Mouse (Mus musculus) gastrocnemius, adult 8-10 months (tissue): ENCODE measurements around the gene Kcnj11. TPM values are rescaled to one million over a fixed set of nuclear protein-coding genes. Genes with fewer than 3 reads are reported as not detected.
A peak's percentile ranks its signal among the peaks of the same experiment; 100 is the strongest.

ENCODE experiments used
- DNase-seq, 2 experiments: peaks; one replicate each; pipeline ENCODE4 v3.0.0; 2022; ENCODE audit warnings: low spot score in 2 of 2
- total RNA-seq, 4 experiments: library from RNA; stranded (reverse); gene quantifications; 2 replicates each; pipeline ENCODE4 v1.2.4; 2022

Gene Kcnj11
- total RNA-seq = 100 to 1,000 TPM; 128 to 144 (median 135) TPM

DNA sequence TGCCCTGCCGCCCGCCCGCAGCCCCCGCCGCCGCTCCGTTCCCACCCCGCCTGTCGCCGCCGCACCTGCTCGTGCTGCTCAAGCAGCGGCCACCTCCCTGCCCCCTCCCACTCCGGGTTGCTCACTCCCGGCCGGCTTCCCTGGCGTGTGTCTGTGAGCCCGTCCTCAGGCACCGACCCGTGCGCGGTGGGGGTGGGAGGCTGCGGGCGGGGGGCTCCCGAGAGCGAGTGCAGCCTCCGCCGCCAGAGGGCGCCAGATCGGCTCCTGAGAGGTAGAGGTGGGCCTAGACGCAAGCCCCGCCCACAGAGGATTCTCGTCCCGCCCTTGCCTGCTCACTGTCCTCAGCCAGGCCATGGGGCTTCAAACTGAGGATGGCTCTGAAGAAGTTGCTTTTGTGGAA, at the start of gene Kcnj11:
Gene Kcnj11, minus strand, starts transcription at position 202 of the 400 bp plus-strand sequence.
- peak; percentile 72 to 85 for DNase-seq

GRCm38 (mm10) chr7:46147417-46147816, 46.9 kb upstream of the Kcnj11 start:
- no peak for DNase-seq

- DNase-seq = no peak
Measured at GRCm38 (mm10) chr7:46146675-46147308, 46.2 kb upstream of the Kcnj11 start.

- no peak for DNase-seq
Measured at GRCm38 (mm10) chr7:46144061-46144460, 43.5 kb upstream of the Kcnj11 start.

DNA sequence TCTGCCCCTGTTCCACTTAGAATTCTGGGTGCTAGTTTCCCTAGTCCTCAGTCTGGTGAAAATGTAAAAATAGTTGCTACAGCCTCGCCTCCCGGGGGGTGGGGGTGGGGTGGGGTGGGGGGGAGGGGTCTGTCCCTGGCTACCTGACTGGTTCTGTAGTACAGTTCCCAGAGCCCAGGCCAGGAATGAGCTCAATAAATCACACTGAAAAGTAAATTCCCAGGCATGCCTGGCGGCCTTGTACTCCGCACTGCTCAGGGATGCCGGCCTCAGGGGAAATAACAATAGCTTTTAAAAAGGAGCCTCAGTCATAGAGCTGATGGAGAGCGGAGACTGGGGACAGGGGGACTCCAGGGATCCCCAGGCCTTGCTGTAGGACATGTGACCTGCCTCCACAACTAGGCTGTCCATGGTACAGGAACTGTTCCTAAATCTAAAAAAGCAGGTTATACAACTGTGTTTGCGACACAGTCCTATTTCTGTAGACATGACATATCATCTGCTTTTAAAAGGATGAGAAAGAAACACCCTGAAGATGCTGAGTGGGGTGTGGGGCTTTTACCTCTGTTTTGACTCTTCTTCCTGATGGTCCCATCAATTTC, 37.9 kb upstream of the Kcnj11 start:
- no peak for DNase-seq

DNA sequence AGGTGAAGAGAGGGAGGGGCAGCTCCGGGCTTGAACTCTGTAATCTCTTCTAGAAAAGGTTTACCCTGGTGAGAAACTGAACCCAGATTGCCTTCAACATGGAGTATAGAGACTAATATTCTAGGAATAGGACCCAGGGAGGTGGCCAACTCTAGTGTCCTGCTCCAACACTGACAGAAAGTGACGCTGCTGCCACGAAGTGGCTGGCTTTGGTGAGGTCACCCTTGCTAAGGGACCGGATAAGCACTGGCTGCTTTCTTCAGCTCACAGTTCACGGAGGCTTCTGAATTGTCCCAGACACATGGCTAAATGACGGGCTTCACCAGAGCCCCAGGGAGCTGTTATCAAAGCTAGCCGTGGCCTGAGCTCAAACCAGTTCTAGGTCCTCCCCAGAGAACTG, 33.3 kb upstream of the Kcnj11 start:
- no peak for DNase-seq

GRCm38 (mm10) chr7:46132229-46132628, 31.7 kb upstream of the Kcnj11 start:
- no peak for DNase-seq

DNA sequence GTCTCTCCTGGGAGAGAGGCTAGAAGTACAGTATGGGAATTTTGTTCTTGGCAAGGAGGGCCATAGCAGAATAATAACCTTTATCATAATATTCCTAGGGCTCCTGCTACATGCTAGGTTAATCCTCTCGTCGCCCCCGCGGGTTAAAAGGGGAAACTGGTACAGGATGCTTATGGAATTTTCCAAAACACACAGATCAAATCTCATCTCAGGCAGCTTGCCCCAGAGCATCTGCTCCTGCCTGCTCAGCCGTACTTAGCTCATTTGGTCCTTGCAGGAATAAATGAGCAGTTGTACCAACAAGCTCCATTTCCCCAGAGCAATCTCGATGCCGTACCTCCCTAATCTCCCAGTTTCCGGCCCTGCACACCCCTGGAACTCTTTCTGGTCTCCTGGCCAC, 31.2 kb upstream of the Kcnj11 start:
- DNase-seq = no peak

- DNase-seq = no peak
Measured at GRCm38 (mm10) chr7:46131266-46131665, 30.7 kb upstream of the Kcnj11 start.

DNA sequence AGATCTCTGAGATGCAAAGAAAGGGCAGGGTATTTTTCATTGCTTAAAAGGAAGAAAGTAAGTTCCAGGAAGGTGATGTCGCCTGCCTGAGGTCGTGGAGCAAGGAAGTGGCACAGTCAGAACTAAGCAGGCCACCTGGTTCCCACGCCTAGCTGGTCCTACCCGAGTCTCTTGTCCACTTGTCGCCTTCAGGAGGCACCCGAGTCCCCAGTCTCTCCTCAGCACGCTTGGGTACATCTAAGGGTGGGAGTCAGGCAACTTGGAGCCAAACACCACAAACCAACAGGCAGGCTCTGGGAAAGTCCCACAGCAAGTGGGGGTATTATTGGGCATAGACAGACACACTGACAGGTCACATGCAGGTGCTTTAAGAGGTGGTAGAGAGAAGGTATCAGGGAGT, 30.2 kb upstream of the Kcnj11 start:
- no peak for DNase-seq

DNA sequence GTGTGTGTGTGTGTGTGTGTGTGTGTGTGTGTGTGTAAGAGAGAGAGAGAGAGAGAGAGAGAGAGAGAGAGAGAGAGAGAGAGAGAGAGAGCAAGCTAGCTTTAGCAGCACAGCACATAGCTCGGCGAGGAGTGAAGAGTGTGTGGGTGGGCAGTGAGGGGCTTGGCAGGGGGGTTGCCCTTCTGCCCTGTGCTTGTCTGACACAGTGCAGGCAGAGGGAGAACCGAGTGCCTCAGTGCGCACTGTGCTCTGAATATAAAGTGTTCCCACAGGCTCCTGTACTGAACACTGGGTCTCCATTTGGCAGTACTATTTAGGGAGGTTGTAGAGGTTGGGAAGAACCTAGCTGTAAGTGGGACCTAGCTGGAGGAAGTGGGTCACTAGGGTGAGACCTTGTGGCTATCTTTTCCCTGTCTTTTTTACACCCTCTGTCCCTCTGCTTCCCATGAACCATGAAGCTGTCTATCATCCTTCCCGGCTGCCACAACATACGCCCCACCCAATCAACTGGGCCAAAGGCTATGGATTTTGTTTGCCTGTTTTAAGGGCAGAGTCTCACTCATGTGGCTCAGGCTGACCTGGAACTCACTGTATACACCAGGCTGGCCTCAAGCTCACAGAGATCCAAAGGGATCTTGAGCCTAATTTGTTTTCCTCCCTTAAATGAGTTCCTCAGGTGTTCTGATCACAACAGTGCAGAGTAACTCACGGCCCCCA, 29.1 kb upstream of the Kcnj11 start:
- DNase-seq = no peak

DNA sequence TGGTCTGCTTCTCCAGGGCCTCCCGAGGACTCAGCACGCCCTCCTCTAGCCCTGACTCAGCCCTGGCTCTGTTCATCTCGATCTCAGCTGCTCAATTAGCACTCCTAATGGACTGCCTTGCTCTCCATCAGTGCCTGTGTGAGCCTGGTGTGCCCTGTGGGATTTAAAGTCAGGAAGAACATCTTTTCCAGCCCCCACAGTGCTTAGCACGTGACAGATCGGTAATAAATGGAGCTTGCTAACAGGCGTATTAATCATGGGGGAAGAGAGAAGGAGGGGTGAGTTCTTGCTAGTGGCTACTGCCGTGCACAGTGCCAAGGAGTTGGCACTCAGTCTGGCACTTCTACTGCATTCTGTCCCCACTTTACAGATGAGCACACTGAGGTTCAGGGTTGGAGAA, 27.6 kb upstream of the Kcnj11 start:
- no peak for DNase-seq

DNA sequence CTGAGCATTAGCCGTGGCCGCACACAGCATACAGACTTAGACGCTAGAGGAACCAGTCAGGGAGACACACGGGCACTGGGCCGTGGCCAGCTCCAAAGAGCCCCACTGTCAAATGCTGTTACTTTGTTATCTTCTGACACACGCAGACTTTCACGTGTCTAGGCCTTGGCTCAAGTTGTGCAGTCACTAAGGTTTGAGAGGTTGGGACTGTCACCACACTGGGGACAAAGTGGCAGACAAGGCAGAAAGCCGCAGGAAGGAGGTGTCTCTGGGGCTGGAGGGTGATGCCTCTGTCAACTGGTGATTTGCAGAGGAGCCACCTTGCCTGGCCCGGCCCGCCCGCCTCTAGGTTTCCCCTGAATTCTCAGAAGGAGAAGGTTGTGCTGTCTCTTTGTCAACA, 24.8 kb upstream of the Kcnj11 start:
- DNase-seq = no peak

GRCm38 (mm10) chr7:46124460-46124859, 23.9 kb upstream of the Kcnj11 start:
- DNase-seq = no peak

- no peak for DNase-seq
Measured at GRCm38 (mm10) chr7:46122964-46123363, 22.4 kb upstream of the Kcnj11 start.

- no peak for DNase-seq
Measured at GRCm38 (mm10) chr7:46117035-46117434, 16.5 kb upstream of the Kcnj11 start.

DNA sequence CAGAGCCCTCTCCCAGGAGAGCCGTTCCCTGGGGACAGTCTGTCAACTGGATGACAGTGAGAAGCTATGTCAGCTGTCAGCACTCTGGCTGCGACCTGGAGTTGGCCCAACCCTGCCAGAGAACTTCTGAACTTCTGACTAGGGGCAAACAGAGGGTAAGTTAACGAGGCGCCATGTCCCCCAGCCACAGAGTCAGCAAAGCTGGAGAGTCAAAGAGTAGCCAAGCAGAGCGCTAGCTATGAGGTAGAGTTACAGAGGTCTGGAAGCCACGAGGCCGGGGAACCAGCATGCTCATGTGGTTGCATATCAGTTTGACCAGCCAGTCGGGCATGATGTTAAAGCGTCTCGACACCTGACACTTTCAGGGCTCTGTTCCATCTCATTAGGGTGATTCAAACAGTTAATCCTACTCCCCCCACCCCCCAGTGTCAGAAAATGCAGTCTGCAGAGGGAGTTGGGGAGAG, 15.6 kb upstream of the Kcnj11 start:
- peak; percentile 79 to 86 for DNase-seq

GRCm38 (mm10) chr7:46113435-46113834, 12.9 kb upstream of the Kcnj11 start:
- DNase-seq = no peak

DNA sequence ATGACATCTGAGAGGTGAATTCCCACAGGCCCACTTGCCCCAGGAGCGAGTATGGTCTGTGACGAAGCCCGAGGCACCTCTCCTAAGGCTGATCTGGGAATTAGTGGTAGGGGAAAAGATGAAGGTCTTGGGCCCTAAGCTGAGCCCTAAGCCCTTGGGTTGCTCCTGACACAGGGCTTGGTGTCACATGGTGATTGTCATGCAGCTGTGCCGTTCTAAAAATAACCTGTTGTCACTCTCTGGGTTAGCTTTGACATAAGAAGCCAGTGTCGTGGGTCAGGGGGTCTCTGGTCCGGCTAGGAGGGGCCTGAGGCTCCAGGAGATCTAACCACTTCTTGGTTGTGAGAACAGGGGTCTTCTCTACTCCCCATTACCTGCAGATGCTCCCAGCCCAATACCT, 11.4 kb upstream of the Kcnj11 start:
- DNase-seq = no peak

DNA sequence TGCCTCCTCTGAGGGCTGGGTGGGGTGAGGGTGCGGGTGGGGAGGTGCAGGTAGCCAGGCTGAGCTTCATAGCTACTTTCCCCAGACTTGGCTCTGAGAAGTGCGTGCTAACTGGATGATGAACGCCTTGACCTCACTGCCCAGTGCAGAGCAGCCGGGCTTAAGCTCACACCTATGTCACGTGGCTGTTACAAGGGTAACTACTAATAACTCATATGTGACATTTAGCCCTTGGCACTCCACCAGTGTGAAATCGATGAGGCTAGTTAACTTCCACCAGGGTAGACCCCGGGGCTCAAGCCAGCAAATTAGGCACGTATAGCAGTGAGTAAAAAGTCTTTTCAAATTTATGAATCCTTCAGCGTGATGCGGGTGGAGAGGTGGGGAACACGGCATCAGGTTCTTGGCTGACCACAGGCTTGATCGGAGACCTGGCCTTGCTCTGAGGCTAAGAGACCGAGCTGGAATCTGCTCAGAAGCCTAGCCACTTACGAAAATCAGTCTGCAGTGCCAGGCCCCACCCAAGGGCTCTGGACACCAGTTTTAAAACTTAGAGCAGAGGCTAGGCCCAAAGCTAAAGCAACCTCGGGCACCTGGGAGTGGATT, 10.8 kb upstream of the Kcnj11 start:
- DNase-seq = peak in 1 of 2 experiments; percentile 58

DNA sequence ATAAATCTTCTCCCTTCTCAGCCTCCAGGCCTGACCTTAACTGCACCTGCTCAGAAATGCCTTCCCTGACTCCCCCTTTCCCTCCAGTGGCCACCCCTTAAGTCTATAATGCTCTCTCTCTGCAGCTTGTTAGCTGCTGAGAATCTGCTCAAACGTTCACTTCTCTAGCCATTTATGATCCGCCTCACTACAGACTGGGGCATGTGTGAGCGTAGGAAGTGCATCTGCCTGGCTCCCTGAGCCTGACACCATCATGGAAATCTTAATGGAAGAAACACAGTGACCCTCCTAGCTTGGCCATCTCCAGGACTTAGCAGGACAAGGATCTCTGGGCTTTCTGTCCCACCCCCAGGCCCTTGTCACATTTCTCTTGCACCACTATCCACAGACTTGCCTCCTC, 9.5 kb upstream of the Kcnj11 start:
- no peak for DNase-seq

- DNase-seq = no peak
Measured at GRCm38 (mm10) chr7:46105484-46105883, 4.9 kb upstream of the Kcnj11 start.
